Mouse (Mus musculus) c-Kit-negative CD71-positive TER-119-positive erythroid progenitor cells, embryonic 14.5 days (primary cell): ENCODE measurements around the gene Kdm1a.

Experiments
- DNase-seq: peaks from one replicate; pipeline ENCODE4 v3.0.0-alpha.2; 2013; ENCODE audit warnings: low read depth, low spot score

The Kdm1a gene

GRCm38 (mm10) chr4:136526412-136526811 lies 76.1 kb downstream of the Kdm1a start:
- DNase-seq, result peak; percentile 35

- DNase-seq, result no peak
Observed at GRCm38 (mm10) chr4:136524309-136524708, 78.2 kb downstream of the Kdm1a start.

- DNase-seq, result no peak
Observed at GRCm38 (mm10) chr4:136521898-136522297, 80.6 kb downstream of the Kdm1a start.

- DNase-seq, result no peak
Observed at GRCm38 (mm10) chr4:136519866-136520265, 82.7 kb downstream of the Kdm1a start.

GRCm38 (mm10) chr4:136518576-136518975 lies 83.9 kb downstream of the Kdm1a start:
- DNase-seq, result no peak

GRCm38 (mm10) chr4:136518141-136518540 lies 84.4 kb downstream of the Kdm1a start:
- no peak for DNase-seq

GRCm38 (mm10) chr4:136512905-136513304 lies 89.6 kb downstream of the Kdm1a start:
- DNase-seq, result no peak

GRCm38 (mm10) chr4:136511708-136512107 lies 90.8 kb downstream of the Kdm1a start:
- DNase-seq, result no peak

- no peak for DNase-seq
Observed at GRCm38 (mm10) chr4:136509857-136510256, 92.7 kb downstream of the Kdm1a start.

- DNase-seq, result no peak
Observed at GRCm38 (mm10) chr4:136505426-136506215, 96.9 kb downstream of the Kdm1a start.
